Mouse (Mus musculus): Measurements from ENCODE around the gene Pgm1. TPM values are rescaled to one million over a fixed set of nuclear protein-coding genes. Genes with fewer than 3 reads are reported as not detected.

The Pgm1 gene
- polyA plus RNA-seq, 1 experiment from 2014 or later = 143 TPM

- H3K9ac ChIP-seq (ENCODE audit: low read depth, low read length) = no peak overlapping the region
- H3K36me3 ChIP-seq (ENCODE audit: control insufficient read depth, insufficient read depth) = peaks cover 56% of the 10 kb centered on the region
- ATAC-seq = no peak
- no peaks in the 10 kb centered on the region for H3K4me1 ChIP-seq (replicated peaks; ENCODE audit: control insufficient read depth, insufficient read depth, low read length)
- no peaks in the 10 kb centered on the region for H3K27me3 ChIP-seq (replicated peaks; ENCODE audit: control insufficient read depth, insufficient read depth, low read length)
- no peak overlapping the region for H3K4me2 ChIP-seq (replicated peaks; ENCODE audit: low read depth)
- H3K9me3 ChIP-seq (ENCODE audit: control insufficient read depth) = no peaks in the 10 kb centered on the region
- 95% methylated on average over 2 of the region's 2 CpGs for WGBS
- H3K27ac ChIP-seq (ENCODE audit: low read depth, low read length) = no peak overlapping the region
- TF ChIP-seq CTCF (IDR thresholded peaks at IDR 0.05; ENCODE audit: low read depth) = no peak
- H3K4me3 ChIP-seq (ENCODE audit: low read depth, low read length) = no peak overlapping the region
Observed at GRCm38 (mm10) chr4:99981216-99981615, 52.0 kb downstream of the Pgm1 start.

- peaks cover 70% of the 10 kb centered on the region for H3K36me3 ChIP-seq (ENCODE audit: control insufficient read depth, insufficient read depth)
- H3K4me3 ChIP-seq (ENCODE audit: low read depth, low read length) = no peak overlapping the region
- ATAC-seq = no peak
- no peaks in the 10 kb centered on the region for H3K9me3 ChIP-seq (ENCODE audit: control insufficient read depth)
- H3K4me2 ChIP-seq (replicated peaks; ENCODE audit: low read depth) = no peak overlapping the region
- H3K4me1 ChIP-seq (replicated peaks; ENCODE audit: control insufficient read depth, insufficient read depth, low read length) = no peaks in the 10 kb centered on the region
- no peaks in the 10 kb centered on the region for H3K27me3 ChIP-seq (replicated peaks; ENCODE audit: control insufficient read depth, insufficient read depth, low read length)
- no peak overlapping the region for H3K27ac ChIP-seq (ENCODE audit: low read depth, low read length)
- H3K9ac ChIP-seq (ENCODE audit: low read depth, low read length) = no peak overlapping the region
- 72% methylated on average over 13 of the region's 13 CpGs for WGBS
- TF ChIP-seq CTCF (IDR thresholded peaks at IDR 0.05; ENCODE audit: low read depth) = no peak
Observed at GRCm38 (mm10) chr4:99983652-99984368, 54.6 kb downstream of the Pgm1 start.

- 80% methylated on average over 7 of the region's 7 CpGs for WGBS
- H3K4me1 ChIP-seq (replicated peaks; ENCODE audit: control insufficient read depth, insufficient read depth, low read length) = no peaks in the 10 kb centered on the region
- H3K9ac ChIP-seq (ENCODE audit: low read depth, low read length) = no peak overlapping the region
- no peak overlapping the region for H3K27ac ChIP-seq (ENCODE audit: low read depth, low read length)
- peaks cover 65% of the 10 kb centered on the region for H3K36me3 ChIP-seq (ENCODE audit: control insufficient read depth, insufficient read depth)
- no peaks in the 10 kb centered on the region for H3K27me3 ChIP-seq (replicated peaks; ENCODE audit: control insufficient read depth, insufficient read depth, low read length)
- no peak overlapping the region for H3K4me2 ChIP-seq (replicated peaks; ENCODE audit: low read depth)
- TF ChIP-seq CTCF (IDR thresholded peaks at IDR 0.05; ENCODE audit: low read depth) = no peak
- no peaks in the 10 kb centered on the region for H3K9me3 ChIP-seq (ENCODE audit: control insufficient read depth)
- ATAC-seq = no peak
- no peak overlapping the region for H3K4me3 ChIP-seq (ENCODE audit: low read depth, low read length)
Observed at GRCm38 (mm10) chr4:99984369-99984752, 55.1 kb downstream of the Pgm1 start.

- no peak for ATAC-seq
- no peaks in the 10 kb centered on the region for H3K4me1 ChIP-seq (replicated peaks; ENCODE audit: control insufficient read depth, insufficient read depth, low read length)
- H3K36me3 ChIP-seq (ENCODE audit: control insufficient read depth, insufficient read depth) = peaks cover 65% of the 10 kb centered on the region
- 85% methylated on average over 7 of the region's 7 CpGs for WGBS
- no peak for TF ChIP-seq CTCF (IDR thresholded peaks at IDR 0.05; ENCODE audit: low read depth)
- H3K27ac ChIP-seq (ENCODE audit: low read depth, low read length) = no peak overlapping the region
- H3K9ac ChIP-seq (ENCODE audit: low read depth, low read length) = no peak overlapping the region
- no peak overlapping the region for H3K4me3 ChIP-seq (ENCODE audit: low read depth, low read length)
- no peak overlapping the region for H3K4me2 ChIP-seq (replicated peaks; ENCODE audit: low read depth)
- H3K9me3 ChIP-seq (ENCODE audit: control insufficient read depth) = no peaks in the 10 kb centered on the region
- no peaks in the 10 kb centered on the region for H3K27me3 ChIP-seq (replicated peaks; ENCODE audit: control insufficient read depth, insufficient read depth, low read length)
Observed at GRCm38 (mm10) chr4:99985086-99985485, 55.9 kb downstream of the Pgm1 start.

GRCm38 (mm10) chr4:99985631-99986030, 56.4 kb downstream of the Pgm1 start:
- Histone ChIP-seq H3K4me3 (ENCODE audit: low read depth, low read length) (no peak overlapping the region), H3K36me3 (ENCODE audit: control insufficient read depth, insufficient read depth) (peaks cover 60% of the 10 kb centered on the region), H3K4me1 (replicated peaks; ENCODE audit: control insufficient read depth, insufficient read depth, low read length) (no peaks in the 10 kb centered on the region), H3K27me3 (replicated peaks; ENCODE audit: control insufficient read depth, insufficient read depth, low read length) (no peaks in the 10 kb centered on the region), H3K9me3 (ENCODE audit: control insufficient read depth) (no peaks in the 10 kb centered on the region), H3K4me2 (replicated peaks; ENCODE audit: low read depth) (no peak overlapping the region), H3K9ac (ENCODE audit: low read depth, low read length) (no peak overlapping the region), H3K27ac (ENCODE audit: low read depth, low read length) (no peak overlapping the region)
- ATAC-seq = no peak
- 81% methylated on average over 12 of the region's 12 CpGs for WGBS
- no peak for TF ChIP-seq CTCF (IDR thresholded peaks at IDR 0.05; ENCODE audit: low read depth)

- ATAC-seq = no peak
- H3K4me1 ChIP-seq (replicated peaks; ENCODE audit: control insufficient read depth, insufficient read depth, low read length) = no peaks in the 10 kb centered on the region
- peaks cover 54% of the 10 kb centered on the region for H3K36me3 ChIP-seq (ENCODE audit: control insufficient read depth, insufficient read depth)
- no peak overlapping the region for H3K9ac ChIP-seq (ENCODE audit: low read depth, low read length)
- no peak overlapping the region for H3K27ac ChIP-seq (ENCODE audit: low read depth, low read length)
- TF ChIP-seq CTCF (IDR thresholded peaks at IDR 0.05; ENCODE audit: low read depth) = no peak
- WGBS = 88% methylated on average over 10 of the region's 10 CpGs
- no peak overlapping the region for H3K4me2 ChIP-seq (replicated peaks; ENCODE audit: low read depth)
- no peaks in the 10 kb centered on the region for H3K27me3 ChIP-seq (replicated peaks; ENCODE audit: control insufficient read depth, insufficient read depth, low read length)
- H3K4me3 ChIP-seq (ENCODE audit: low read depth, low read length) = no peak overlapping the region
- no peaks in the 10 kb centered on the region for H3K9me3 ChIP-seq (ENCODE audit: control insufficient read depth)
Observed at GRCm38 (mm10) chr4:99986609-99987008, 57.4 kb downstream of the Pgm1 start.

All from intestine, postnatal 0 days (tissue).